Mouse (Mus musculus) retina, postnatal 7 days (tissue): ENCODE results near the gene Zdhhc17.

Source experiments
- DNase-seq: peaks from one replicate; pipeline ENCODE4 v3.0.0-alpha.2; 2012; ENCODE audit warnings: low read depth, low spot score

The Zdhhc17 gene

GRCm38 (mm10) chr10:110921890-110922289 lies 88.0 kb downstream of the Zdhhc17 start:
- DNase-seq = no peak

- no peak for DNase-seq
These were observed 89.5 kb downstream of the Zdhhc17 start for GRCm38 (mm10) chr10:110920368-110920950.

- peak; percentile 82 for DNase-seq
These were observed 90.2 kb downstream of the Zdhhc17 start, which contains the start of gene Csrp2 for GRCm38 (mm10) chr10:110919531-110920343. TSS of gene Csrp2 (plus strand) at chr10:110919789.

- no peak for DNase-seq
These were observed 91.2 kb downstream of the Zdhhc17 start for GRCm38 (mm10) chr10:110918414-110919391.

- DNase-seq = no peak
These were observed 92.4 kb downstream of the Zdhhc17 start for GRCm38 (mm10) chr10:110917521-110917920.

- no peak for DNase-seq
These were observed 93.1 kb downstream of the Zdhhc17 start for GRCm38 (mm10) chr10:110916666-110917344.

- DNase-seq = no peak
These were observed 106.1 kb downstream of the Zdhhc17 start for GRCm38 (mm10) chr10:110903862-110904261.

- no peak for DNase-seq
These were observed 110.0 kb downstream of the Zdhhc17 start for GRCm38 (mm10) chr10:110899744-110900501.
